Mouse (Mus musculus): ENCODE results near the gene Med25. TPM values are rescaled to one million over a fixed set of nuclear protein-coding genes. Genes with fewer than 3 reads are reported as not detected.
"Not testable (repeated sequence)": the region's sequence is repeated elsewhere in the genome, so short reads cannot be mapped to it uniquely, and the experiment has no call there.

The Med25 gene
- polyA plus RNA-seq, 1 experiment from 2014 or later: 153 TPM

- no peak overlapping the region for H3K9ac ChIP-seq (ENCODE audit: low read depth, low read length)
- peaks cover 24% of the 10 kb centered on the region for H3K4me1 ChIP-seq (ENCODE audit: control insufficient read depth, insufficient read depth, low read length)
- 85% methylated on average over 13 of the region's 13 CpGs for WGBS
- H3K4me3 ChIP-seq (ENCODE audit: low read depth, low read length): no peak overlapping the region
- H3K9me3 ChIP-seq (replicated peaks; ENCODE audit: control insufficient read depth, low read length, poor library complexity, severe bottlenecking): no peaks in the 10 kb centered on the region
- no peak overlapping the region for H3K27ac ChIP-seq (ENCODE audit: low read length)
- no peak overlapping the region for H3K4me2 ChIP-seq (ENCODE audit: low read length)
- H3K36me3 ChIP-seq (ENCODE audit: control insufficient read depth, insufficient read depth, low read length): peaks cover 23% of the 10 kb centered on the region
- no peaks in the 10 kb centered on the region for H3K27me3 ChIP-seq (ENCODE audit: control insufficient read depth, insufficient read depth, low read depth, low read length)
- no peak for ATAC-seq
Observed at GRCm38 (mm10) chr7:44888256-44889105, 4.0 kb downstream of the Med25 start.

- peaks cover 32% of the 10 kb centered on the region for H3K36me3 ChIP-seq (ENCODE audit: control insufficient read depth, insufficient read depth, low read length)
- WGBS: 90% methylated on average over 7 of the region's 7 CpGs
- no peaks in the 10 kb centered on the region for H3K27me3 ChIP-seq (ENCODE audit: control insufficient read depth, insufficient read depth, low read depth, low read length)
- H3K4me3 ChIP-seq (ENCODE audit: low read depth, low read length): no peak overlapping the region
- ATAC-seq: no peak
- no peaks in the 10 kb centered on the region for H3K9me3 ChIP-seq (replicated peaks; ENCODE audit: control insufficient read depth, low read length, poor library complexity, severe bottlenecking)
- no peak overlapping the region for H3K27ac ChIP-seq (ENCODE audit: low read length)
- peaks cover 19% of the 10 kb centered on the region for H3K4me1 ChIP-seq (ENCODE audit: control insufficient read depth, insufficient read depth, low read length)
- H3K4me2 ChIP-seq (ENCODE audit: low read length): no peak overlapping the region
- no peak overlapping the region for H3K9ac ChIP-seq (ENCODE audit: low read depth, low read length)
Observed at GRCm38 (mm10) chr7:44886964-44887363, 5.5 kb downstream of the Med25 start.

- Histone ChIP-seq H3K4me2 (ENCODE audit: low read length) (no peak overlapping the region), H3K4me1 (ENCODE audit: control insufficient read depth, insufficient read depth, low read length) (peaks cover 2% of the 10 kb centered on the region; the same call in 1 of the 2 replicates), H3K27ac (ENCODE audit: low read length) (no peak overlapping the region), H3K36me3 (ENCODE audit: control insufficient read depth, insufficient read depth, low read length) (peaks cover 50% of the 10 kb centered on the region), H3K4me3 (ENCODE audit: low read depth, low read length) (no peak overlapping the region), H3K9ac (ENCODE audit: low read depth, low read length) (no peak overlapping the region), H3K27me3 (ENCODE audit: control insufficient read depth, insufficient read depth, low read depth, low read length) (no peaks in the 10 kb centered on the region), H3K9me3 (replicated peaks; ENCODE audit: control insufficient read depth, low read length, poor library complexity, severe bottlenecking) (no peaks in the 10 kb centered on the region)
- WGBS: 97% methylated on average over 5 of the region's 5 CpGs
- no peak for ATAC-seq
Observed at GRCm38 (mm10) chr7:44884637-44885036, 7.9 kb downstream of the Med25 start.

- ATAC-seq: no peak
- no peaks in the 10 kb centered on the region for H3K9me3 ChIP-seq (replicated peaks; ENCODE audit: control insufficient read depth, low read length, poor library complexity, severe bottlenecking)
- no peak overlapping the region for H3K4me2 ChIP-seq (ENCODE audit: low read length)
- WGBS: 89% methylated on average over 3 of the region's 3 CpGs
- H3K9ac ChIP-seq (ENCODE audit: low read depth, low read length): no peak overlapping the region
- no peak overlapping the region for H3K27ac ChIP-seq (ENCODE audit: low read length)
- peaks cover 61% of the 10 kb centered on the region for H3K36me3 ChIP-seq (ENCODE audit: control insufficient read depth, insufficient read depth, low read length)
- H3K27me3 ChIP-seq (ENCODE audit: control insufficient read depth, insufficient read depth, low read depth, low read length): no peaks in the 10 kb centered on the region
- H3K4me3 ChIP-seq (ENCODE audit: low read depth, low read length): no peak overlapping the region
- H3K4me1 ChIP-seq (ENCODE audit: control insufficient read depth, insufficient read depth, low read length): no peaks in the 10 kb centered on the region
Observed at GRCm38 (mm10) chr7:44883036-44883435, 9.5 kb downstream of the Med25 start.

- no peak overlapping the region for H3K27ac ChIP-seq (ENCODE audit: low read length)
- H3K36me3 ChIP-seq (ENCODE audit: control insufficient read depth, insufficient read depth, low read length): peaks cover 49% of the 10 kb centered on the region
- no peak for ATAC-seq
- H3K9ac ChIP-seq (ENCODE audit: low read depth, low read length): no peak overlapping the region
- 89% methylated on average over 14 of the region's 14 CpGs for WGBS
- no peaks in the 10 kb centered on the region for H3K27me3 ChIP-seq (ENCODE audit: control insufficient read depth, insufficient read depth, low read depth, low read length)
- H3K4me3 ChIP-seq (ENCODE audit: low read depth, low read length): no peak overlapping the region
- H3K4me1 ChIP-seq (ENCODE audit: control insufficient read depth, insufficient read depth, low read length): no peaks in the 10 kb centered on the region
- no peaks in the 10 kb centered on the region for H3K9me3 ChIP-seq (replicated peaks; ENCODE audit: control insufficient read depth, low read length, poor library complexity, severe bottlenecking)
- H3K4me2 ChIP-seq (ENCODE audit: low read length): no peak overlapping the region
Observed at GRCm38 (mm10) chr7:44877833-44878232, 14.7 kb downstream of the Med25 start.

GRCm38 (mm10) chr7:44871774-44872173, 20.7 kb downstream of the Med25 start:
- not testable (repeated sequence) for H3K27me3 ChIP-seq (ENCODE audit: control insufficient read depth, insufficient read depth, low read depth, low read length); H3K9me3 ChIP-seq (replicated peaks; ENCODE audit: control insufficient read depth, low read length, poor library complexity, severe bottlenecking); H3K9ac ChIP-seq (ENCODE audit: low read depth, low read length); H3K4me2 ChIP-seq (ENCODE audit: low read length); H3K4me3 ChIP-seq (ENCODE audit: low read depth, low read length); H3K36me3 ChIP-seq (ENCODE audit: control insufficient read depth, insufficient read depth, low read length); ATAC-seq; H3K27ac ChIP-seq (ENCODE audit: low read length)
- H3K4me1 ChIP-seq (ENCODE audit: control insufficient read depth, insufficient read depth, low read length): peaks cover 23% of the 10 kb centered on the region
- WGBS: 88% methylated on average over 2 of the region's 2 CpGs

- WGBS: 28% methylated on average over 1 of the region's 1 CpGs
- H3K36me3 ChIP-seq (ENCODE audit: control insufficient read depth, insufficient read depth, low read length): no peaks in the 10 kb centered on the region
- no peak overlapping the region for H3K9ac ChIP-seq (ENCODE audit: low read depth, low read length)
- no peak overlapping the region for H3K27ac ChIP-seq (ENCODE audit: low read length)
- no peak for ATAC-seq
- H3K4me2 ChIP-seq (ENCODE audit: low read length): no peak overlapping the region
- peaks cover 29% of the 10 kb centered on the region for H3K4me1 ChIP-seq (ENCODE audit: control insufficient read depth, insufficient read depth, low read length)
- no peaks in the 10 kb centered on the region for H3K9me3 ChIP-seq (replicated peaks; ENCODE audit: control insufficient read depth, low read length, poor library complexity, severe bottlenecking)
- no peak overlapping the region for H3K4me3 ChIP-seq (ENCODE audit: low read depth, low read length)
- H3K27me3 ChIP-seq (ENCODE audit: control insufficient read depth, insufficient read depth, low read depth, low read length): no peaks in the 10 kb centered on the region
Observed at GRCm38 (mm10) chr7:44871181-44871580, 21.3 kb downstream of the Med25 start.

- Histone ChIP-seq H3K4me1 (ENCODE audit: control insufficient read depth, insufficient read depth, low read length) (peaks cover 35% of the 10 kb centered on the region), H3K27me3 (ENCODE audit: control insufficient read depth, insufficient read depth, low read depth, low read length) (no peaks in the 10 kb centered on the region), H3K4me3 (ENCODE audit: low read depth, low read length) (peak overlapping the region; percentile 76; the same call in 1 of the 2 replicates), H3K36me3 (ENCODE audit: control insufficient read depth, insufficient read depth, low read length) (peaks cover 2% of the 10 kb centered on the region; the same call in 1 of the 2 replicates), H3K4me2 (ENCODE audit: low read length) (peak overlapping the region; percentile 97), H3K9me3 (replicated peaks; ENCODE audit: control insufficient read depth, low read length, poor library complexity, severe bottlenecking) (no peaks in the 10 kb centered on the region), H3K9ac (ENCODE audit: low read depth, low read length) (peak overlapping the region; percentile 37), H3K27ac (ENCODE audit: low read length) (peak overlapping the region; percentile 100)
- 85% methylated on average over 6 of the region's 6 CpGs for WGBS
- no peak for ATAC-seq
Observed at GRCm38 (mm10) chr7:44870614-44871013, 21.9 kb downstream of the Med25 start.

- Histone ChIP-seq H3K27me3 (ENCODE audit: control insufficient read depth, insufficient read depth, low read depth, low read length) (no peaks in the 10 kb centered on the region), H3K9ac (ENCODE audit: low read depth, low read length) (peak within 1 kb of the TSS; percentile 93), H3K4me1 (ENCODE audit: control insufficient read depth, insufficient read depth, low read length) (peaks cover 42% of the 10 kb centered on the region), H3K36me3 (ENCODE audit: control insufficient read depth, insufficient read depth, low read length) (peaks cover 8% of the 10 kb centered on the region; the same call in 1 of the 2 replicates), H3K27ac (ENCODE audit: low read length) (peak within 1 kb of the TSS; percentile 100), H3K4me2 (ENCODE audit: low read length) (peak within 1 kb of the TSS; percentile 97), H3K9me3 (replicated peaks; ENCODE audit: control insufficient read depth, low read length, poor library complexity, severe bottlenecking) (no peaks in the 10 kb centered on the region), H3K4me3 (ENCODE audit: low read depth, low read length) (peak within 1 kb of the TSS; percentile 76)
- WGBS: 10% methylated on average over 29 of the region's 29 CpGs
- peak; percentile 96 for ATAC-seq
Observed at GRCm38 (mm10) chr7:44869697-44870528, 22.6 kb downstream of the Med25 start, which contains the start of gene Ptov1. TSS of gene Ptov1 (minus strand) at chr7:44869788.
